Mouse (Mus musculus) hindbrain, embryonic 11.5 days (tissue): ENCODE measurements around the gene Smcr8. TPM values are rescaled to one million over a fixed set of nuclear protein-coding genes. Genes with fewer than 3 reads are reported as not detected.

Experiments used
- polyA plus RNA-seq: library from polyadenylated mRNA; unstranded; fragments of >200 nt; fragmentation: Nextera tagmentation; extraction: Ambion mirVana; gene quantifications from 2 replicates; pipeline ENCODE4 v1.2.1, GENCODE M21; 2014

Smcr8 gene
- polyA plus RNA-seq, 1 experiment from 2014 or later, result 8.8 TPM

Other genes starting within 250 kb of the Smcr8 start
- 31.1 and 33.2 TPM in 2 replicates for gene Alkbh5, start 241.1 kb upstream of the Smcr8 start, polyA plus RNA-seq
- 70.4 and 85.8 TPM in 2 replicates for gene Llgl1, start 77.8 kb upstream of the Smcr8 start, polyA plus RNA-seq
- 54.5 and 59.7 TPM in 2 replicates for gene Flii, start 50.3 kb upstream of the Smcr8 start, polyA plus RNA-seq
- 11.8 and 12.0 TPM in 2 replicates for gene Mief2, start 49.1 kb upstream of the Smcr8 start, polyA plus RNA-seq
- gene Top3a, start 159 bp upstream of the Smcr8 start, polyA plus RNA-seq, result 13.1 and 15.2 TPM in 2 replicates
- gene Shmt1, start 34.2 kb downstream of the Smcr8 start, polyA plus RNA-seq, result 32.9 and 37.3 TPM in 2 replicates
- 23.5 and 30.5 TPM in 2 replicates for gene Dhrs7b, start 53.1 kb downstream of the Smcr8 start, polyA plus RNA-seq
- 62.4 and 64.8 TPM in 2 replicates for gene Tmem11, start 101.7 kb downstream of the Smcr8 start, polyA plus RNA-seq
- gene Natd1, start 137.2 kb downstream of the Smcr8 start, polyA plus RNA-seq, result 18.8 and 19.8 TPM in 2 replicates
- 37.6 and 39.8 TPM in 2 replicates for gene Map2k3, start 154.5 kb downstream of the Smcr8 start, polyA plus RNA-seq
- gene Kcnj12, start 245.0 kb downstream of the Smcr8 start, polyA plus RNA-seq, result 1.7 and 3.3 TPM in 2 replicates